Mouse (Mus musculus) granulocyte monocyte progenitor cell, adult 5-6 weeks (primary cell): Measurements from ENCODE around the gene Pdcd7. TPM values are rescaled to one million over a fixed set of nuclear protein-coding genes. Genes with fewer than 3 reads are reported as not detected.

Experiments used
- ATAC-seq: replicated peaks from 2 replicates; pipeline ENCODE4 v1.8.0; 2016; ENCODE audit warnings: mild to moderate bottlenecking, moderate TSS enrichment, inconsistent platforms; ENCODE audit not compliant: poor library complexity, severe bottlenecking
- total RNA-seq, 2 experiments: library from RNA; stranded (forward) in 1 of 2; stranded (reverse) in 1 of 2; fragments of 200-712, 200-1000 nt in 1 of 2; fragments of >200 nt in 1 of 2; fragmentation: Nextera tagmentation in 1 of 2; gene quantifications; 2 replicates each; pipeline ENCODE4 v1.2.3; 2014 to 2017

The Pdcd7 gene
- total RNA-seq, 2 experiments from 2014 or later = 11.3 to 23.0 TPM

DNA sequence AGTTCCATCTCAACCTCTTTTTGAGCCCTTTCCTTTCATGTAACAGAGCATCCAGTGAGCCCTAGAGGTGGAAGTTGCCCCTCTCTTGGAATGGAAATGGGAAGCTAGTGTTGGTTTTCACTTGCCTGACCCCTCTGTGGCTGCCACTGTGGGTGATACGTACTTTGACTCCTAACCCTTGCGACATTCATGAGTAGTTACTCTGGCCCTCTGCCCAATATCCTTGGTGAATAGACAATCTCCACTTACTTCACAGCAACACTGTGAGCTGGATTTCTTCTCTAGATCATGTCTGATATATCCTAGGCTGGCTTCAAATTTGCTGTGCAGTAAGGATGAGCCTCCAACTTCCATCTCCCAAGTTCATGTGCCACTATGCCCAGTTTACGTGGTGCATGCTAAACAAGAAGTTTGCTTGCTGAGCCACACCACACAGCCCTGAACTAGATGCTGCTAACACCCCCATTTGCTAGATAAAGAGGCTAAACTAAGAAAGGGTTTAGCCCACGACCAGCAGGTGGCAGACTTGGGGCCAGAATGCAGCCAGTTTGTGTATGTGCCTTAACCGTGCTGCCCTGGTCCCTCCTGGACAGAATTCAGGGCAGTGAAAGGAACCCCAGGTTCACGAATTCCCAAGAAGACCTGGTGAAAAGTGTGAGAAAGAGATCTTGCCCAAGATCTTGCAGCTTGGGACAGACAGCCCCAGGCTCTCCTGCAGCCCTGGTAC lies 46.9 kb downstream of the Pdcd7 start:
- ATAC-seq = peak; percentile 60

DNA sequence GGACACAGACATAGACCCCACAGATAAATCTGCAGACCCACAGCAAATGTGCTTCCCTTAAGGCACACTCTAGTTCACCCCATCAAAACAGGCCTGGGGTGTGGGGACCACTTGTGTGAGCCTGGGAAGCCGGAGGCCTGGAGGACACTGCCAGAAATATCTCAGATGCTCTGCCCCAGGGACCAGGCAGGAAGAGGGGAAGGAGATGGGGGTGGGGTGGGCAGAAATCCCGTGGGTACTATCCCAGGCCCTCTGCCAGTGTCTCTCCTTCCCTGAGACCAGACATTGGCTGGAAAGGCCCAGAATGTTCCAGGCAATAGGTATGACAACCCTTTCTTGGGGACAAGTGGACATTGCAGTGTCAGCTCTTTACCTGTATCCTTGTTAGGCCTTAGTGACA lies 47.7 kb downstream of the Pdcd7 start:
- ATAC-seq = no peak

DNA sequence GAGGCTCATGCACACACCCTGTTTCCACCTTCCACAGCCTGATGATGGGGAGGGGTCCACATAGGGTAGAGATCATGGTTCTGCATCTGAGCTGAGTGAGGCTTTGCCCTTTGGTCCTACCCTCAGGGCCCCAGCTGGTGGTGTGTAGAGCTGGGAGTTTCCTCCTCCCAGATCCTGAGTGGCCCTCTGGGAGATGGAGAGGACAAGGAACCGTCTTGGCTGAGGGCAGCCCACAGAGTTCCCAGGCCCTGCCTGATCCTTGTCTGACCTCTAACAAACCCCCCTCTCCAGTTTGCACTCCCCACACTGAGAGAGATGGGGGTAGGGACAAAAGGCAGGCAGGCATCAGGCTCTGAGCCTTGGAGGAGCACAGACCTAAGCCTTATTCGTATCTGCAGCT lies 48.5 kb downstream of the Pdcd7 start:
- ATAC-seq = no peak

DNA sequence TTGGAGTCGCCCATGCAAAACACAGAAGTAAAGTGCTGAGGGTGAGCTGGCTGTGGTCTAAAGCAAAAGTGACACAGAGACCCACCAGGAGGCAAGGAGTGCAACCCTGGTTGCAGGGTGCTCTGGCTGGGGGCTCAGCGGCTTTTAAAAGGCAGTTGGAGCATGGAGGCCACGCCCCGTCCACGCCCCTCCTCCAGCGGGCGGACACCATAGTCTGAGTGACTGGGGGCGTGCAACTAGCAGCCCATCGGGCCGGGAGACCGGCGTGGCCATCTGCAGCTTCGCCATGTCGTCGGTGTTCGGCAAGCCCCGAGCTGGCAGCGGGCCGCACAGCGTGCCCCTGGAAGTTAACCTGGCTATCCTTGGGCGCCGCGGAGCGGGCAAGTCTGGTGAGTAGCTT lies 52.4 kb downstream of the Pdcd7 start, which contains the start of gene Rasl12:
TSS of gene Rasl12 (plus strand) at position 228 of the 400 bp plus-strand sequence.
- ATAC-seq = peak; percentile 96

DNA sequence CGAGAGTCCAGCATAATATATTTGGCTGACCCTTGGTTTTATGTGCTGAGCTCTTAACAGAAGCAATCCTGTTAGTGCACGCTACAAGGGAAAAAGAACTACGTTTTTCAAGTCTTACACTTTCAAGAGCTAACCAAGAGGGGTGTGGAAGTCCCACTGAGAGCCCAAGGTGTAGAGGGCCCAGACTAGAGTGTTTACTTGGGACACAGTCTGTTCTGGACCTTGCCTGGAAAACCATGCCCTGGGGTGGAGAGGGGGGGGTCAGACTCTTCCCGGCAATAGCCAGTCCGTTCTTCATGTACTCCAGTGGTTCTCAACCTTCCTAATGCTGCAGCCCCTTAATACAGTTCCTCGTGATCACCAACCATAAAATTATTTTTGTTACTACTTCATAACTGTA lies 54.0 kb downstream of the Pdcd7 start:
- ATAC-seq = no peak

DNA sequence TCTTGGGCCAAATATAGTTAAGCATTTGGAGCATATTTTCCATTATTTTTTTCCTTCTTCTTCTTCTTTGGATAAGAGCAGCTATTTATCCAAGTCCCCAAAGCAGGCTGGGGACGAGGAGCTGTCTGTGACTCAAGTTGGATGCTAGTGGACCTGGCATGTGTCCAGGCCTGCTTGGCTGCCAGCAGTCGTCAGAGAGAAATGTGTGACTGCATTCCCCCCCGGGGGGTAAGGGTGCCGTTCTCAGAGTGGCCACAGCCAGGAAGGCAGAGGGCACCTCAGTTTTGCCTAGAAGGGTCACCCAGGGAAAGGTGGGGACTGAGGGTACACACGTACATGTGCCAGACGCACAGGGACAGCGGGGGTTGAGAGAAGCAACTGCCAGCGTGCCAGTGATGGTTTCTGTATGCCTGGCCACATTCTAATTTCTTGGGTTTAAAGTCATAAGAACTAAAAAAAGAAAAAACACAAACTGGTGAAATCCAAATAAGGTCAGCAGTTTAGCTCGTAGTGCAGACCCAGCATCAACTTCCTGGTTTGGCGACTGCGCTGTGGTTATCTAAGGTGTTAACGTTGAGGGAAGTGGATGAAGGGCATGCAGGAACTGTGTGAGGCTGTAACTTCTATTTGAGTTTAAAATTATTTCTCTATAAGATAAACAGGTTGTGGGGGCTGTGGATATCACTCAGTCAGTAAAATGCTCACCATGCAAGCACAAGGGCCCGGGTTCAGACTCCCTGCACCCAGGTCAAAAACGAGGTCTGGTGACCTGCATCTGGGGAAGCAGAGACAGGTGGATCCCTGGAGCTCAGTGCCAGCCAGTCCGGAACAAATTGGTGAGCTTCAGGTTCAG lies 58.7 kb downstream of the Pdcd7 start:
- ATAC-seq = peak; percentile 62; the same call in 1 of the 2 replicates

DNA sequence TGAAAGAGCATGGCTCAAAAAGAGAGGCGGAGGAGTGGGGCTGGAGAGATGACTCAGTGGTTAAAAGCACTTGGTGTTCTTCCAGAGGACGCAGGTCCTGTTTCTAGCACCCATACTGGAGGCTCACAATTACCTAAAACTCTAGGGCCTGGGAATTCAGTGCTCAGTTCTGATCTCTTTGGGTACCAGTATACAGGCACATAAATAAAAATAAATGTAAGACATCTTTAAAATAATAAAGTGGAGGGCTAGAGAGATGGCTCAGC lies 59.2 kb downstream of the Pdcd7 start:
- ATAC-seq = no peak

DNA sequence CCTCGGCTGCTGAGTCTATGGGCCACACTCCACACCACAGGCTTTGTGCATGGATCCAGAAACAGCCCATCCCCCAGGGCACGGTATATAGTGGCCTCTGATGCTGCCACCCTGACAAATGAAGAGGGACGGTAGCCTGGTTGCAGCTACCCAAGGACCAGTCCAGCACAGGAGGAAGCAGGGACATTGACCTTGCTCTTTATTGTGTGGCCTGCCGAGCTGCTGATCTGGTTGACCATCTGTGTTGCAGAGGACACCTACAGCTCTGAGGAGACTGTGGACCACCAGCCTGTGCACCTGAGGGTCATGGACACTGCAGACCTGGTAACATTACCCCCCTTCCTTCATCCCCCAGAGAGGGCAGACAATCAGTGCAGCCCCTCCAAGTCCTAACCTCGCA lies 61.4 kb downstream of the Pdcd7 start:
- ATAC-seq = no peak

DNA sequence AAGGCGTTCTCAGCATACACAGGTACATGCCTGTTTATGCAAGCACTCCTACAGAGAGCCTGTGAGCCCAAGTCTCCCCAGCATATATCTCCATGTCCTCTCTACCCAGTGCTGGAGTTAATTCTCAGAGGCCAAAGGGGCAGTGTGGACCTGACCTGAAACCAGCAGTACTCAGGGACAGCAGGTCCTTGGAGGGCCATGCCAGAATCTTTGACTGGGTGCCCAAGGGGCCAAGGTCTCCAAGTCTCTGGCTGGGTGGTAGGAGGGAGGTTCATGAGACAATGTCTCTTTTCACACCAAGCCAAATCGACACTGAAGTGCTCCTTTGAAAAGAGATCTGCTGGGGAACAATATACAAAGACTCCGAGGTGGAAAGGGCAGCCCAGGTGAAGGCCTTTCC lies 62.0 kb downstream of the Pdcd7 start:
- ATAC-seq = no peak

DNA sequence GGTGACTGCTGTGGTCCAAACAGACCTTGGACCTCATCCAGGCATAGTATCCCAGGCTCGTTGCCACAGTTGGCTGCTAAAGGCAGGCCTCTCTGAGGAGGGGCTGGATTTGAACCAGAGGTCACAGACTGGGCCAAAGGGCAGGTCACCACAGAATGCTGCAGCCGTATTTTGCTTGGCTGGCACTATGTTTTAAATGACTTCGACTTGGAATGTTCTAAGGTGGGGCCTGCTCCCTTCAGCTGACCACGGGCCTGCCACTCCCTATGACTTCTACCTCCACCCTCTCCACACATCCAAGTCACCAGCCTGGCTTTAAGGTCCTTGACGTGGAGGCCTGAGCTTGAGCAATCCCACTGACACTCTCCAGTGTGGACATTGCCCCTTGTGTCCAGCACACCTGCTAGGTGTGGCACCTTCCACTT lies 63.0 kb downstream of the Pdcd7 start:
- ATAC-seq = no peak

Other genes starting within 250 kb of the Pdcd7 start
- 0.38 TPM in 1 of 2 replicates, not detected in the other for gene Igdcc4, start 244.6 kb upstream of the Pdcd7 start, total RNA-seq (2014; fragmentation: Nextera tagmentation)
- gene Igdcc4, start 244.6 kb upstream of the Pdcd7 start, total RNA-seq (2017) = 0.15 and 0.17 TPM in 2 replicates
- not detected in 2 replicates for gene Igdcc3, start 204.9 kb upstream of the Pdcd7 start, total RNA-seq (2014; fragmentation: Nextera tagmentation)
- gene Igdcc3, start 204.9 kb upstream of the Pdcd7 start, total RNA-seq (2017) = not detected in 2 replicates
- 2.1 and 8.0 TPM in 2 replicates for gene Parp16, start 150.8 kb upstream of the Pdcd7 start, total RNA-seq (2014; fragmentation: Nextera tagmentation)
- gene Parp16, start 150.8 kb upstream of the Pdcd7 start, total RNA-seq (2017) = 1.4 and 2.2 TPM in 2 replicates
- gene Cilp, start 80.9 kb upstream of the Pdcd7 start, total RNA-seq (2014; fragmentation: Nextera tagmentation) = not detected in 2 replicates
- gene Cilp, start 80.9 kb upstream of the Pdcd7 start, total RNA-seq (2017) = not detected in 2 replicates
- 15.8 and 24.0 TPM in 2 replicates for gene Clpx, start 51.8 kb upstream of the Pdcd7 start, total RNA-seq (2014; fragmentation: Nextera tagmentation)
- 44.3 and 51.7 TPM in 2 replicates for gene Clpx, start 51.8 kb upstream of the Pdcd7 start, total RNA-seq (2017)
- gene Ubap1l, start 14.9 kb downstream of the Pdcd7 start, total RNA-seq (2014; fragmentation: Nextera tagmentation) = not detected in 2 replicates
- gene Ubap1l, start 14.9 kb downstream of the Pdcd7 start, total RNA-seq (2017) = not detected in 2 replicates
- gene Kbtbd13, start 45.5 kb downstream of the Pdcd7 start, total RNA-seq (2014; fragmentation: Nextera tagmentation) = 0.85 TPM in 1 of 2 replicates, not detected in the other
- gene Kbtbd13, start 45.5 kb downstream of the Pdcd7 start, total RNA-seq (2017) = 0.31 and 0.52 TPM in 2 replicates
- 0.21 TPM in 1 of 2 replicates, not detected in the other for gene Rasl12, start 52.4 kb downstream of the Pdcd7 start, total RNA-seq (2014; fragmentation: Nextera tagmentation)
- not detected in 2 replicates for gene Rasl12, start 52.4 kb downstream of the Pdcd7 start, total RNA-seq (2017)
- gene Slc51b, start 76.9 kb downstream of the Pdcd7 start, total RNA-seq (2014; fragmentation: Nextera tagmentation) = not detected in 2 replicates
- gene Slc51b, start 76.9 kb downstream of the Pdcd7 start, total RNA-seq (2017) = not detected in 2 replicates
- gene Mtfmt, start 89.7 kb downstream of the Pdcd7 start, total RNA-seq (2014; fragmentation: Nextera tagmentation) = 17.9 and 35.8 TPM in 2 replicates
- gene Mtfmt, start 89.7 kb downstream of the Pdcd7 start, total RNA-seq (2017) = 23.5 and 24.2 TPM in 2 replicates
- 81.6 and 82.9 TPM in 2 replicates for gene Spg21, start 114.8 kb downstream of the Pdcd7 start, total RNA-seq (2014; fragmentation: Nextera tagmentation)
- 70.2 and 82.2 TPM in 2 replicates for gene Spg21, start 114.8 kb downstream of the Pdcd7 start, total RNA-seq (2017)
- not detected in 2 replicates for gene Ankdd1a, start 174.1 kb downstream of the Pdcd7 start, total RNA-seq (2014; fragmentation: Nextera tagmentation)
- gene Ankdd1a, start 174.1 kb downstream of the Pdcd7 start, total RNA-seq (2017) = not detected in 2 replicates
- 15.4 and 20.2 TPM in 2 replicates for gene Plekho2, start 233.9 kb downstream of the Pdcd7 start, total RNA-seq (2014; fragmentation: Nextera tagmentation)
- 7.1 and 12.6 TPM in 2 replicates for gene Plekho2, start 233.9 kb downstream of the Pdcd7 start, total RNA-seq (2017)
- 5.3 and 5.4 TPM in 2 replicates for gene Pif1, start 241.1 kb downstream of the Pdcd7 start, total RNA-seq (2014; fragmentation: Nextera tagmentation)
- 8.7 and 13.2 TPM in 2 replicates for gene Pif1, start 241.1 kb downstream of the Pdcd7 start, total RNA-seq (2017)